Mouse (Mus musculus): ENCODE measurements around the gene Rundc3a. TPM values are rescaled to one million over a fixed set of nuclear protein-coding genes. Genes with fewer than 3 reads are reported as not detected.

Gene Rundc3a
- polyA plus RNA-seq, 1 experiment: 10.3 TPM

- TF ChIP-seq SRF (IDR thresholded peaks at IDR 0.05; ENCODE audit: control insufficient read depth, insufficient read length, low read depth): no peak
- H3ac ChIP-seq (ENCODE audit: control insufficient read depth, insufficient read length): no peak overlapping the region
- no peaks in the 10 kb centered on the region for H3K36me3 ChIP-seq (ENCODE audit: control insufficient read depth, insufficient read depth)
- H3K4me3 ChIP-seq: no peak overlapping the region
- H3K4me2 ChIP-seq (ENCODE audit: low read depth): no peak overlapping the region
- H3K79me2 ChIP-seq (ENCODE audit: control insufficient read depth, insufficient read depth): no peaks in the 10 kb centered on the region
- peaks cover 18% of the 10 kb centered on the region for H3K27me3 ChIP-seq (ENCODE audit: control insufficient read depth, insufficient read depth, insufficient read length)
Observed at GRCm38 (mm10) chr11:102371926-102372685, 21.1 kb upstream of the Rundc3a start.

GRCm38 (mm10) chr11:102372936-102373335, 20.3 kb upstream of the Rundc3a start:
- no peak overlapping the region for H3ac ChIP-seq (ENCODE audit: control insufficient read depth, insufficient read length)
- H3K79me2 ChIP-seq (ENCODE audit: control insufficient read depth, insufficient read depth): no peaks in the 10 kb centered on the region
- H3K36me3 ChIP-seq (ENCODE audit: control insufficient read depth, insufficient read depth): no peaks in the 10 kb centered on the region
- H3K4me2 ChIP-seq (ENCODE audit: low read depth): no peak overlapping the region
- no peak overlapping the region for H3K4me3 ChIP-seq
- peaks cover 12% of the 10 kb centered on the region for H3K27me3 ChIP-seq (ENCODE audit: control insufficient read depth, insufficient read depth, insufficient read length)
- TF ChIP-seq MYOG (IDR thresholded peaks at IDR 0.05; ENCODE audit: control insufficient read depth in 1 of 3, insufficient read depth in 1 of 3, insufficient read length in 2 of 3, low read depth in 2 of 3): no peak
- no peak for TF ChIP-seq SRF (IDR thresholded peaks at IDR 0.05; ENCODE audit: control insufficient read depth, insufficient read length, low read depth)
- no peak for TF ChIP-seq POLR2AphosphoS2 (IDR thresholded peaks at IDR 0.05; ENCODE audit: insufficient read length, low read depth)

- no peaks in the 10 kb centered on the region for H3K79me2 ChIP-seq (ENCODE audit: control insufficient read depth, insufficient read depth)
- no peak overlapping the region for H3K4me2 ChIP-seq (ENCODE audit: low read depth)
- no peaks in the 10 kb centered on the region for H3K36me3 ChIP-seq (ENCODE audit: control insufficient read depth, insufficient read depth)
- TF ChIP-seq USF1 (IDR thresholded peaks at IDR 0.05; ENCODE audit: low read depth) (no peak), TCF12 (IDR thresholded peaks at IDR 0.05; ENCODE audit: insufficient read depth, poor library complexity, severe bottlenecking) (no peak), SRF (IDR thresholded peaks at IDR 0.05; ENCODE audit: control insufficient read depth, insufficient read length, low read depth) (no peak), POLR2A (IDR thresholded peaks at IDR 0.05; ENCODE audit: insufficient read length, low read depth) (no peak), E2F4 (IDR thresholded peaks at IDR 0.05; ENCODE audit: insufficient read depth) (no peak), CEBPB (IDR thresholded peaks at IDR 0.05; ENCODE audit: insufficient read depth, poor library complexity, severe bottlenecking) (no peak), MAX (IDR thresholded peaks at IDR 0.05; ENCODE audit: low read depth) (no peak), TCF3 (IDR thresholded peaks at IDR 0.05; ENCODE audit: insufficient read length, low read depth) (no peak), MYOG (IDR thresholded peaks at IDR 0.05; ENCODE audit: control insufficient read depth in 1 of 3, insufficient read depth in 1 of 3, insufficient read length in 2 of 3, low read depth in 2 of 3) (no peak), REST (IDR thresholded peaks at IDR 0.05; ENCODE audit: insufficient read depth, insufficient read length) (no peak), MYOD1 (IDR thresholded peaks at IDR 0.05; ENCODE audit: control insufficient read depth in 1 of 3, insufficient read length in 2 of 3, low read depth in 2 of 3) (no peak), POLR2AphosphoS2 (IDR thresholded peaks at IDR 0.05; ENCODE audit: insufficient read length, low read depth) (no peak)
- H3K4me3 ChIP-seq: no peak overlapping the region
- no peak overlapping the region for H3ac ChIP-seq (ENCODE audit: control insufficient read depth, insufficient read length)
- peaks cover 9% of the 10 kb centered on the region for H3K27me3 ChIP-seq (ENCODE audit: control insufficient read depth, insufficient read depth, insufficient read length)
Observed at GRCm38 (mm10) chr11:102373646-102374045, 19.6 kb upstream of the Rundc3a start.

GRCm38 (mm10) chr11:102374108-102374725, 19.0 kb upstream of the Rundc3a start:
- no peaks in the 10 kb centered on the region for H3K79me2 ChIP-seq (ENCODE audit: control insufficient read depth, insufficient read depth)
- no peak overlapping the region for H3K4me3 ChIP-seq
- no peak overlapping the region for H3ac ChIP-seq (ENCODE audit: control insufficient read depth, insufficient read length)
- H3K27me3 ChIP-seq (ENCODE audit: control insufficient read depth, insufficient read depth, insufficient read length): peaks cover 4% of the 10 kb centered on the region
- H3K4me2 ChIP-seq (ENCODE audit: low read depth): no peak overlapping the region
- no peaks in the 10 kb centered on the region for H3K36me3 ChIP-seq (ENCODE audit: control insufficient read depth, insufficient read depth)
- TF ChIP-seq USF1 (IDR thresholded peaks at IDR 0.05; ENCODE audit: low read depth): no peak
- no peak for TF ChIP-seq REST (IDR thresholded peaks at IDR 0.05; ENCODE audit: insufficient read depth, insufficient read length)
- TF ChIP-seq POLR2A (IDR thresholded peaks at IDR 0.05; ENCODE audit: insufficient read length, low read depth): no peak
- no peak for TF ChIP-seq TCF3 (IDR thresholded peaks at IDR 0.05; ENCODE audit: insufficient read length, low read depth)
- TF ChIP-seq MYOG (IDR thresholded peaks at IDR 0.05; ENCODE audit: control insufficient read depth in 1 of 3, insufficient read depth in 1 of 3, insufficient read length in 2 of 3, low read depth in 2 of 3): no peak
- TF ChIP-seq SRF (IDR thresholded peaks at IDR 0.05; ENCODE audit: control insufficient read depth, insufficient read length, low read depth): no peak
- no peak for TF ChIP-seq MYOD1 (IDR thresholded peaks at IDR 0.05; ENCODE audit: control insufficient read depth in 1 of 3, insufficient read length in 2 of 3, low read depth in 2 of 3)
- TF ChIP-seq CEBPB (IDR thresholded peaks at IDR 0.05; ENCODE audit: insufficient read depth, poor library complexity, severe bottlenecking): no peak
- TF ChIP-seq POLR2AphosphoS2 (IDR thresholded peaks at IDR 0.05; ENCODE audit: insufficient read length, low read depth): no peak
- no peak for TF ChIP-seq TCF12 (IDR thresholded peaks at IDR 0.05; ENCODE audit: insufficient read depth, poor library complexity, severe bottlenecking)

Data from myocyte (in vitro differentiated cells).